Mouse (Mus musculus): ENCODE measurements around the gene Donson. TPM values are rescaled to one million over a fixed set of nuclear protein-coding genes. Genes with fewer than 3 reads are reported as not detected.

Gene Donson
- total RNA-seq (2021) = 10 to 100 TPM; 24.6 TPM
- long read RNA-seq, experiment 1, transcript Donson-201 (10 exons, 2,365 nt) = major isoform, 6 of 10 reads
- long read RNA-seq, experiment 1, partial matches to known transcripts = 0 of 10 reads
- long read RNA-seq, experiment 1, other reads (novel, unspliced or antisense) = 4 of 10 reads
- long read RNA-seq, experiment 2, transcript Donson-201 (10 exons, 2,365 nt) = major isoform, 9 of 10 reads
- long read RNA-seq, experiment 2, partial matches to known transcripts = 0 of 10 reads
- long read RNA-seq, experiment 2, other reads (novel, unspliced or antisense) = 1 of 10 reads

DNA sequence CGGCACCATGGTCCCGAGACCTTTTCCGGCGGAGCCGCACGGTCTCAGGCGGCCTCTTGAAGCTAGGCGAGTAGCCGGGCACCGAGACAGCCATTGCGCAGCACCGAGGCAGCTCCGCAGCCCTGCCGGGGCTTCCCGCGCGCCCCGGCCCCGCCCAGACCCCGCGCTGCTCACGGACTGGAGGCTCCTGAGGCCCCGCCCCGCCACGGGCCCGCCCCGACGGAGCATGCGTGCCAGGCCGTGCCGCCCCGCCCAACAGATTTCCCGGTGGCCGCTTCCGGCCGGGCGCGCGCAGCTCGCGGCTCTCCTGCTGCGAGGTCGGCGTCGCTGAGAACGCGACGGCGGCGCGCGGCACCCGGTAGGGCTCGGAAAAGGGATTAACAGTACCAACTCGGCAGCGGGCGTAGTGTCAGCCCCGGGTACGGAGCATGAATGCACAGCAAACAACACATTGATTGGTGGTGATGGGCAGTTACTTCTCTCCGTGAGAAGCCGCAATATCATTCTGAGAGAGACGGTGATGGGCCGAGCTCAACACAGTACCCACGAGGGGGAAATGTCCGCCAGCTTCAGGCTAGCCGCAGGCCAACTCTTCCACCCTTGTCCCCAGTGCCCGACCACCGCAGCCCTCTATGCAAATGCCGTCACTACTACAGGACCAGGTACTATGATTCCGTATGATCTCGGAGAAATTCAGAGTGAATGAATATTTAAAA is at the start of gene Donson:
TSS of gene Donson (minus strand) at position 152 of the 716 bp plus-strand sequence.
- peak; percentile 85 to 93 for DNase-seq (ENCODE audit: low spot score in 2 of 2)

DNA sequence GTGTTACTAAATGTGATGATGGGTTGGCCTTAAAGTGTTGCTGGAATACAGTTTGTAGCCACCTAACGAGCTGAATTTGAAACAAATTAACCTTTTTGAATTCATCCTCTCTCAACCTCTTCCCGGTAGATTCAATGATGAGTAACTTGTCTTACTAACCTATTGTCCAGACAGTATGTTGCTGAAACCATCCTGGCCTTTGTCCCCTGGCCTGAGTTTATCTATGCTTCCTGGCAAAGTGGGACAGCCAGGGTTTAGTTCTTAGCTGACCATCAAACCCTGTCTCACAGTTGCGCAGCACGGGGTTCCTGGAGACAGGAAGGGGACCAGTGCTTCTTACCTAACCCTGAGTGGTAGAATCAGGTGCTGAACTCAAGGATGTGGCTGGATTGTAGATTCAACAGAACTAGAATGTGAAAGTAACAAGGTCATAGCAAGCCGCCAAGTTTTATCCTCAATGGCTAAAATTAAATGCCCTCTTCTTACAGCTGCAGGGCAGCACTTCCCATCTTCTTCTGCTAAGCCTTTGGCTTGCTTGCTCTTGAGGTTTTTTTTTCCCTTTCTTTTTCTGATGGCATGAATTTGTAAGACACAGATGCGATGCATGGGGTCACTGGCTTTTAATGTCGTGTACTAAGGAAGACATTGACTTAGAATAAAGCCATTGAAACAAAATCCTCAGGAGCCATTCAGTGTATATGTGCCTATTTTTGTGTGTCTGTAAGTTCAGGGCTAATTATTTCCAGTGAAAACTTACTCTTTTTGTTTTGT is 47.7 kb upstream of the Donson start:
- DNase-seq (ENCODE audit: low spot score in 2 of 2) = no peak

DNA sequence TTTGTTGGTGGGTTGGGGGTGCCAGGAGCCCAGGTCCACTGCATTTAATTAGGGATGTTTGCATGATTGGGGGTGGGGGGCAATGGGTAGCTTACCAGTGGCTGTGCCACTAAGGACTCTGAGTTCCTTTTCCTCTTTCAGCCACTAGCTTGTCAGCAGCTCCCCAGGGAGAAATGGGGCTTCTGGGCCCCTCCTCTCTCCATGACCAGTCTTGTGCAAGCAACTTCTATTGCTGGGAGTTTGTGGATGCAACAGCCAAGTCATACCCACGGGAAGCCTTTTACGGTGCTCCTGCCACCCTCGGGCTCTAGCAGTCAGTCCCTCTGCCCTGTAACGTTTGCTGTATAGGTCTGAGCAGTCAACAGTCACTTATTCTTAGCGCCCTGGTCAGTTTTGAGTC is 46.2 kb upstream of the Donson start:
- no peak for DNase-seq (ENCODE audit: low spot score in 2 of 2)

GRCm38 (mm10) chr16:91732816-91733215 is 44.2 kb upstream of the Donson start:
- DNase-seq (ENCODE audit: low spot score in 2 of 2) = no peak

- DNase-seq (ENCODE audit: low spot score in 2 of 2) = no peak
Measured at GRCm38 (mm10) chr16:91730446-91730845, 41.9 kb upstream of the Donson start.

DNA sequence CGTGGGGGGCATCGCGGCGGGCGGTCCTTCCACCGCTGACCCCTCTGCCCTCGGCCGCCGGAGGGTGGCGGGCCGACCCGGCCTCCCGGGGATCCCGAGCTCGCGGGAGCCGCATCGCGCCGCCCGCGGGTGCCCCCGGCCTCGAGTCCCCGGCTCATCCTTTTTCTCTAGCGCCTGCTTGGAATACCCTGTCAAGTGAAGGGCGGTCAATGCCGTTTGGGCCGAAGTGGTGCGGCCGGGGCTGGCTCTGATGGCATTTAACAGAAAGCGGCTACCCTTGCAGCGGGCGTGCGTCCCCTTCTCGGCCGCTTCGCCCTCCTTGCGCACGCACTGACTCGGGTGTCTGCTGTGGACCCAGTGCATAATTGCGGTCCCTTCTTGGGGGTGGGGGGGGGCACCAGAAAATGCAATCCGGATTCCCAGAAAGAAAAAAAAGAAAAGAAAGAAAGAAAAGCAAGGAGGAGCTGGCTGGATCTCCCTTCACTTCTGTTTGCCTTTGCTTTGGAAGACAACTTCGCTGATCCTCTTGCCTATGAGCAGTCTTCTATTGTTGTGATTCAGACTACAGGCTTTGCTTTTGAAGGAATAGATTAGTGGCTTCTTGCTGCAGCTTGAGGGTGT is 41.4 kb upstream of the Donson start:
- peak in 1 of 2 experiments; percentile 39 for DNase-seq (ENCODE audit: low spot score in 2 of 2)

- DNase-seq (ENCODE audit: low spot score in 2 of 2) = peak; percentile 96 to 98
Measured at GRCm38 (mm10) chr16:91729066-91729482, 40.5 kb upstream of the Donson start, which contains the start of gene Itsn1. Gene Itsn1, plus strand, starts transcription at chr16:91729281.

DNA sequence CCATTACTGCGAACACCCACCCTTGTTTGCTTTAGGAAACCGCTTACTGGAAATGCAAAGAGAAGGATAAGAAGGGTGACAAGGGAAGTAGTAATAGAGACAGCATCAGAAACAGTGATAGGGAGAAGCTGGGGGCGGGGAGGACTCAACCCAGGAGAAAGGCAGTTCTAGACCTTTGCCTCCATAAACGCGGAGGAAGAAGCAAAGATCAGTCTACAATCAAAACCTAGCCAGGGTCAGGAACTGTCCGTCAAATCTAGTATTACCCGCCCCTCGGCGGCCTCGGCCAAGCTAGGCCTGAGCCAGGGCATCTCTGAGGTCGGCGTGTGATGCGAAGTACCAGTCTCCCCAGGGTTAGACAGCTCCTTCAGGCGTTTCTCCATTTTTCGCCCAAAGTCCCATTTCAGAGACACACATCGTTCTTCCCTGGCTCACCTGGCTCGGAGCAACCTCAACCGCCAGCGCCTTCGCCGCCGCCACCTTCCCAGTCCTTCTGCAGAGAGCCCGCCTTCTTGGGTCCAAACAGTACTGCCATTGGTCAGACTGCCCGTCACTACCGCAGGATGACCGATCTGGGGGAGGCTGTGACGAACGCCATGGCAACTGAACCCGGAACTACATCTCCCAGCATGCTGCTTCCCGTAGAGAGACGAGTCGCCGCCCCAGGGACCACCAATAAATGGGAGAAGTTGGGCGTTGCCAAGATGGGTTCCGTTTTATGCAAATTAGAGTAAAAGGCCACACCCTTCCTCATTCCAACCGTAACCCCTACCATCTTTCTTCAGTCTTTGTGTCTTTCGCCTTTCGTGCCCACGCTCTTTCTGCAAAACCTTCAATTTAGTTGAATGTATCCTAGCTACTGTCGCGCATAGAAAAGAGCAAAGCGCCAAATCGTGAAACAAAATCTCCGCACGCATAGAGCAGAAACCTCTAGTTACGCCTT is 39.8 kb upstream of the Donson start, which contains the start of gene Cryzl1:
TSS of gene Cryzl1 (minus strand) at position 853 of the 943 bp plus-strand sequence.
- DNase-seq (ENCODE audit: low spot score in 2 of 2) = peak; percentile 94 to 99

DNA sequence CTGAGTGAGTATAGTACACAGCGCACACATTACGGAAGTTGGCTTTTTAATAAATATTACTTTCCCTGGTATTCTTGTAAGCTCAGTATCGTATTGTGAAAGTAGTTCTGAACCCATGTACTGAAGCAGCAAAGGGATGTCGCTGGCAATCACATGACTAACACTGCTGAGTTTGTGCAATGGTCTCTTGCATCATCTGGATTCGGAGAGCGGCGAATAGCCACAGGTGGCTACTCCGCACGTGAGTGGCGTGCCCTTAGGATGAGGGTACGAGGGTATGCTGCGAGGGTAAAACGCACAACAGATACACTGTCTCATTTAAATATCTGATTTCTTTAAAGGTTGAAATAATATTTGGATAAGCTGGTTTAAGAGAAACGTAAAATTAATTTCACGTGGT is 38.9 kb upstream of the Donson start:
- DNase-seq (ENCODE audit: low spot score in 2 of 2) = no peak

GRCm38 (mm10) chr16:91724247-91724646 is 35.7 kb upstream of the Donson start:
- DNase-seq (ENCODE audit: low spot score in 2 of 2) = peak in 1 of 2 experiments; percentile 28

GRCm38 (mm10) chr16:91717399-91717798 is 28.8 kb upstream of the Donson start:
- no peak for DNase-seq (ENCODE audit: low spot score in 2 of 2)

DNA sequence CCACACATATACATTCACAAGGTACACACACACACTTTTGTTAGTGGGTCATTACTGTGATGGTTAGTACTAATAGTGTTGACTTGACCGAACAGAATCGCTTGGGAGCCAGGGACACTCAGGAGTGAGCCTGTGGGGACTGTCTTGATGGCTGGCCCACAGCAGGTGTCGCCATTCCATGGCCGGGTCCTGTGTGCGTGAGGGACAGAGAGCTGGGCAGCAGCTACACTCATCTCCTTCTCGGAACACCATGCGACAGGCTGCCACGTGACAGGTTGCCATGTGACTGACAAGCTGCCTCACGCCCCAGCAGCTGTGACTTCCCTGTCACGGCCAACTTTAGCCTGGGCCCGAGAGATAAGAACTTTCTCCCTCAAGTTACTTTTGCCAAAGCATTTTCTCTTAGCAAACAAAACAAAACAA is 28.4 kb upstream of the Donson start:
- DNase-seq (ENCODE audit: low spot score in 2 of 2) = no peak

DNA sequence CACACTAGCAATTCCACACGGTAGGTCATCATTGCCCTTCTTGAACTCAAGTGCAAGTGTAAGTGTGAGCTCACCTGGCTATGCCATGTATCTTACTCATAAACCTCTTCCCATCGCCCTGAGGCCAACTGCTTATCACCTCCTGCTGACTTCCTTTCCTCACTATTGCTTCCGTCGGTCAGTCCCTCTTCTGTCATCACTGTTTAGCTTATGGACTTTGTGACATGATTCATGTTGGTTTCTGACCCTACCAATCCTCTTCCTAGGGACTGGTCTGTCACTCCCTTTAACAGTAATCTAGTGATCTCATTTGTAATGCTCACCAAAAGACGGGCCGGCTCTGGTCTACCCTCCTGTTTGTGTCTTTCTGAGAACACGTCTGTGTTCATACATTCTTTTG is 21.7 kb upstream of the Donson start:
- DNase-seq (ENCODE audit: low spot score in 2 of 2) = no peak

GRCm38 (mm10) chr16:91704603-91705340 is 16.2 kb upstream of the Donson start:
- DNase-seq (ENCODE audit: low spot score in 2 of 2) = no peak

- no peak for DNase-seq (ENCODE audit: low spot score in 2 of 2)
Measured at GRCm38 (mm10) chr16:91702771-91703188, 14.2 kb upstream of the Donson start.

DNA sequence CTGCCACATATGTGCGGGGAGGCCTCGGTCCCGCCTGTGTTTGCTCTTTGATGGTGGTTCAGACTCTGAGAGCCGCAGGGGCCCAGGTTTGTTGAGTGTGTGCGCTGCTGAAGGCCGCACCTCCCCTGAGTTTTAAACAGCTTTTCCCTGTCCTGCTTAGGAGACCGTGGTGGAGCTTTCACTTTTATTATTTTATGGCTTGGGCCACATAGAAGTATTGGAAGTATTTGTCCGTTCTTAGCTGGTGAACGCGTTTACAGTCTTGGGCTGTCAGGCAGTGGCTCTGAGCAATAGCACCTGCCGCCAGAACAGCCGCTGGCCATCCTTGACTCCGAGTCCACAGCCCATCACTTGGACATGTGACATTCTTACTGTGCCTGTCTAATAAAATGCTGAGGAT is 13.3 kb upstream of the Donson start:
- no peak for DNase-seq (ENCODE audit: low spot score in 2 of 2)

DNA sequence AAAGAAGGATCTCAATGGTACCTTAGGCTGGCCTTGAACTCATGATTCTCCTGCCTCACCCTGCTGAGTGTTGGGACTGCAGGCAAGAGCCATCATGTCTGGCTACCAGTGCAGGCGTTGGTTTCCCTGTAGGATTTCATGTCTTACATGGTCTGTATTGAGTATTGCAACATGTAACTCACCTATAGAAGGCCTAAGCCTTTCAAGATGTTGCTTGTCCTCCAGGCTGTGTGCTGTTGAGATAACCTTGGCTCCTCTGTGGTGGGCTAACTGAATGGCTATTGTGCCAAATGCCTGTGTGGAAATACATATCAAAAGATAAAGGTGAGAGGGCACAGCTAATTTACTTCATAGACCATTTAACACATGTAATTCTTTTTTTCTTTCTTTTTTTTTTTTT is 10.4 kb upstream of the Donson start:
- DNase-seq (ENCODE audit: low spot score in 2 of 2) = no peak

GRCm38 (mm10) chr16:91695108-91695755 is 6.7 kb upstream of the Donson start:
- no peak for DNase-seq (ENCODE audit: low spot score in 2 of 2)

Data from layer of hippocampus, postnatal 14 days (tissue).